Mouse (Mus musculus) G1E (cell line): ENCODE measurements around the gene Otud7a. TPM values are rescaled to one million over a fixed set of nuclear protein-coding genes. Genes with fewer than 3 reads are reported as not detected.

Experiments
- ATAC-seq: 2 replicates; pipeline ENCODE4 v1.8.0; 2016; ENCODE audit warnings: mild to moderate bottlenecking; ENCODE audit not compliant: insufficient number of reproducible peaks, poor library complexity, low FRiP score, severe bottlenecking; ENCODE audit errors: extremely low read depth
- DNase-seq: peaks from one replicate; pipeline ENCODE4 v3.0.0; 2012; ENCODE audit warnings: low spot score
- H3K27me3 ChIP-seq: 2 replicates; pipeline ENCODE4 v1.6.1; 2012; ENCODE audit warnings: mild to moderate bottlenecking, low read length, inconsistent platforms; ENCODE audit not compliant: insufficient read depth
- H3K36me3 ChIP-seq: replicated peaks from 2 replicates; pipeline ENCODE3; 2012; ENCODE audit warnings: mild to moderate bottlenecking, inconsistent platforms
- H3K4me1 ChIP-seq: 2 replicates; pipeline ENCODE4 v1.6.1; 2012; ENCODE audit warnings: low read depth, low read length, inconsistent platforms, mixed read lengths; ENCODE audit not compliant: insufficient read depth
- H3K4me3 ChIP-seq: 2 replicates; pipeline ENCODE4 v1.5.1; 2012; ENCODE audit warnings: low read depth, mild to moderate bottlenecking, inconsistent platforms, low read length, moderate library complexity, mixed read lengths
- H3K9me3 ChIP-seq: replicated peaks from 2 replicates; pipeline ENCODE4 v1.6.1; 2012; ENCODE audit warnings: inconsistent platforms
- CTCF ChIP-seq: IDR thresholded peaks from 2 replicates; pipeline ENCODE4 v1.5.1; 2012; ENCODE audit warnings: low read depth, low read length, inconsistent platforms, mixed read lengths
- GATA1 ChIP-seq: IDR thresholded peaks from 2 replicates; pipeline ENCODE4 v1.6.1; 2012; ENCODE audit warnings: borderline replicate concordance, low read length, inconsistent platforms, mixed read lengths
- GATA2 ChIP-seq: IDR thresholded peaks from 2 replicates; pipeline ENCODE4 v1.6.1; 2012; ENCODE audit warnings: low read depth, low read length, inconsistent platforms, borderline replicate concordance
- POLR2AphosphoS5 ChIP-seq: IDR thresholded peaks from 2 replicates; pipeline ENCODE4 v1.6.1; 2012; ENCODE audit warnings: low read depth, low read length, inconsistent platforms; ENCODE audit not compliant: insufficient replicate concordance
- TAL1 ChIP-seq: conservative IDR thresholded peaks from 2 replicates; pipeline ENCODE4 v1.6.1; 2012; ENCODE audit warnings: low read depth, low read length, inconsistent platforms, mixed read lengths
- polyA plus RNA-seq: library from polyadenylated mRNA; stranded (reverse); fragments of >175 nt; gene quantifications from 2 replicates; pipeline ENCODE4 v1.2.3, GENCODE M21; 2012
- total RNA-seq, 2 experiments: library from RNA; stranded (forward) in 1 of 2; stranded (reverse) in 1 of 2; fragments of 200-1000 nt in 1 of 2; fragments of >200 nt in 1 of 2; fragmentation: Nextera tagmentation in 1 of 2; gene quantifications; 2 replicates each; pipeline ENCODE4 v1.2.3; 2014 to 2017

The Otud7a gene
- total and polyA plus RNA-seq, 3 experiments: not detected

- DNase-seq (no peak), ATAC-seq (no peak)
- H3K9me3 ChIP-seq: no peaks in the 10 kb centered on the region
- H3K27me3 ChIP-seq: peaks cover 12% of the 10 kb centered on the region
- H3K4me3 ChIP-seq: no peak overlapping the region
- no peaks in the 10 kb centered on the region for H3K36me3 ChIP-seq
- TF ChIP-seq CTCF (no peak), GATA2 (no peak), TAL1 (no peak), GATA1 (no peak), POLR2AphosphoS5 (no peak)
- no peaks in the 10 kb centered on the region for H3K4me1 ChIP-seq
These were observed 354.8 kb downstream of the Otud7a start for GRCm38 (mm10) chr7:63799304-63799703.

DNA sequence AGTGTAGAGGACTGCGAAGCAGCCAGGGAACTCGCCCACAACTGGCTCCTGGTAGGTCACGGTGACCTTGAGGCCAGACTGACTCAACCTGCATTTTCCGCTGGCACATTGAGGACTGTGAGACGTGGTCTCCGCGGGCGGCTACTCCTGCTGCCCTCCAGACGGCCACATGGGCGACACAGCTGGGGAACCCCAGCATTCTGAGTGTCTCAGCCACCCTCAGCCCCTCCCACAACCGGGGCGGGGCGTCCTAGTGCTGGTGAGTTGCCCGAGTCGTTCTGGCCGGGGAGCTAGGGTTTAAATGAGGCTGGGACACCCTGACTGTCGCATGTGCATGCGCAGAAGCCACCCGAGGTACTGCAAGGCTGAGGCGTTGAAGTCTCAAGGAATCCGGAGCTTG, 358.2 kb downstream of the Otud7a start:
- TF ChIP-seq GATA2 (no peak), CTCF (no peak), GATA1 (no peak), POLR2AphosphoS5 (no peak), TAL1 (no peak)
- no peaks in the 10 kb centered on the region for H3K9me3 ChIP-seq
- DNase-seq: no peak
- H3K4me1 ChIP-seq: no peaks in the 10 kb centered on the region
- no peaks in the 10 kb centered on the region for H3K36me3 ChIP-seq
- H3K27me3 ChIP-seq: peaks cover 4% of the 10 kb centered on the region; the same call in 1 of the 2 replicates
- no peak for ATAC-seq
- no peak overlapping the region for H3K4me3 ChIP-seq

Other genes starting within 250 kb of the Otud7a start
- gene Chrna7, start 232.2 kb upstream of the Otud7a start, total RNA-seq (2014; fragmentation: Nextera tagmentation): not detected in 2 replicates
- 0.11 TPM in 1 of 2 replicates, not detected in the other for gene Chrna7, start 232.2 kb upstream of the Otud7a start, total RNA-seq (2017)
- gene Chrna7, start 232.2 kb upstream of the Otud7a start, polyA plus RNA-seq: not detected in 2 replicates